Mouse (Mus musculus): ENCODE measurements around the gene Dock8.

DNA sequence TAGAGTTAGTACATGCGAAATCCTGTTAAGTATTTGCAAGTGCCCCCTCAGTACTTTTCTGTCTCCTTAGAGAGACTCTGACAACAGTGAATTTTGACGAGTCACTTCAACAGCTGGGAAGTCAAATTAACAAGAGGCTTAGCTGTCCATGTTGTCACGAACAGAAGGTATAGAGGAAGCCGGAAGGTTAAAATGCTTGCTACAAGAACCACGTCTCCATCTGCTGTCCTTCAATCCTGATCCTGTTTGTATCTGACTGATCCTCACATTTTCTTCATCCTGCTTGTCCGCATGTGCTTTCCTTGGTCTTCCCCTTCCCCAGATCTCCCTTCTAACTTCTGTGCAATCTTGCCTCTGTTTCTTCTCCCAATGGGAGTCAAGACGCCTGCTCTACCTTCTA, 53.8 kb downstream of the Dock8 start:
- TF ChIP-seq POLR2A (IDR thresholded peaks at IDR 0.05; ENCODE audit: insufficient read length, low read depth) (no peak), MYOG (IDR thresholded peaks at IDR 0.05; ENCODE audit: control insufficient read depth in 1 of 3, insufficient read depth in 1 of 3, insufficient read length in 2 of 3, low read depth in 2 of 3) (no peak), MAX (IDR thresholded peaks at IDR 0.05; ENCODE audit: low read depth) (no peak), E2F4 (IDR thresholded peaks at IDR 0.05; ENCODE audit: insufficient read depth) (no peak), USF1 (IDR thresholded peaks at IDR 0.05; ENCODE audit: low read depth) (no peak), CEBPB (IDR thresholded peaks at IDR 0.05; ENCODE audit: insufficient read depth, poor library complexity, severe bottlenecking) (no peak), TCF3 (IDR thresholded peaks at IDR 0.05; ENCODE audit: insufficient read length, low read depth) (no peak)

All from myocyte (in vitro differentiated cells).